Mouse (Mus musculus) midbrain, embryonic 11.5 days (tissue): ENCODE results near the gene Hist1h2bq. TPM values are rescaled to one million over a fixed set of nuclear protein-coding genes. Genes with fewer than 3 reads are reported as not detected.

ENCODE experiments used
- microRNA-seq: library from miRNA; unstranded; fragments of <30 nt; microRNA quantifications from one replicate; pipeline ENCODE4, GENCODE M21; 2017
- polyA plus RNA-seq: library from polyadenylated mRNA; unstranded; fragments of >200 nt; fragmentation: Nextera tagmentation; extraction: Ambion mirVana; gene quantifications from 2 replicates; pipeline ENCODE4 v1.2.1, GENCODE M21; 2014

Hist1h2bq gene
- polyA plus RNA-seq, 1 experiment from 2014 or later: 23.3 TPM

Small RNAs within 50 kb of the gene (microRNA-seq; reads per million reads assigned to microRNA genes)
- gene Gm19658 (not detected), gene Gm44346 (not detected), gene Gm44466 (not detected)

Other genes with a start within 250 kb of the Hist1h2bq start
- gene Olfr1364, start 228.4 kb downstream of the Hist1h2bq start, polyA plus RNA-seq: not detected in 2 replicates
- not detected in 2 replicates for gene Olfr1362, start 196.2 kb downstream of the Hist1h2bq start, polyA plus RNA-seq
- not detected in 2 replicates for gene Olfr11, start 167.7 kb downstream of the Hist1h2bq start, polyA plus RNA-seq
- gene Olfr1361, start 146.8 kb downstream of the Hist1h2bq start, polyA plus RNA-seq: not detected in 2 replicates
- not detected in 2 replicates for gene Olfr1360, start 132.8 kb downstream of the Hist1h2bq start, polyA plus RNA-seq
- gene Olfr1359, start 112.1 kb downstream of the Hist1h2bq start, polyA plus RNA-seq: not detected in 2 replicates
- gene Hist1h2bl, start 94.1 kb downstream of the Hist1h2bq start, polyA plus RNA-seq: 0.85 and 2.7 TPM in 2 replicates
- gene Hist1h2ai, start 93.8 kb downstream of the Hist1h2bq start, polyA plus RNA-seq: 19.8 and 20.9 TPM in 2 replicates
- 11.6 and 12.9 TPM in 2 replicates for gene Hist1h3h, start 92.5 kb downstream of the Hist1h2bq start, polyA plus RNA-seq
- gene Hist1h2bm, start 88.2 kb downstream of the Hist1h2bq start, polyA plus RNA-seq: 4.2 and 5.7 TPM in 2 replicates
- gene Hist1h4j, start 75.1 kb downstream of the Hist1h2bq start, polyA plus RNA-seq: 1.0 and 2.2 TPM in 2 replicates
- 2.4 and 6.0 TPM in 2 replicates for gene Hist1h4k, start 59.7 kb downstream of the Hist1h2bq start, polyA plus RNA-seq
- gene Hist1h2ak, start 56.4 kb downstream of the Hist1h2bq start, polyA plus RNA-seq: 6.2 and 10.7 TPM in 2 replicates
- gene Hist1h2bn, start 56.1 kb downstream of the Hist1h2bq start, polyA plus RNA-seq: 2.2 TPM in 1 of 2 replicates, not detected in the other
- gene Hist1h1b, start 29.6 kb downstream of the Hist1h2bq start, polyA plus RNA-seq: 20.0 and 24.8 TPM in 2 replicates
- 289 and 304 TPM in 2 replicates for gene Hist1h3i, start 26.8 kb downstream of the Hist1h2bq start, polyA plus RNA-seq
- 2.6 and 7.4 TPM in 2 replicates for gene Hist1h2an, start 23.0 kb downstream of the Hist1h2bq start, polyA plus RNA-seq
- 2.5 TPM in 2 replicates for gene Hist1h2bp, start 22.7 kb downstream of the Hist1h2bq start, polyA plus RNA-seq
- 1.7 TPM in 1 of 2 replicates, not detected in the other for gene Hist1h2ao, start 268 bp upstream of the Hist1h2bq start, polyA plus RNA-seq
- not detected in 2 replicates for gene Hist1h4m, start 1.5 kb upstream of the Hist1h2bq start, polyA plus RNA-seq
- gene Hist1h4n, start 22.0 kb upstream of the Hist1h2bq start, polyA plus RNA-seq: 10.3 and 12.0 TPM in 2 replicates
- gene Hist1h2ap, start 23.3 kb upstream of the Hist1h2bq start, polyA plus RNA-seq: 5,628 and 6,009 TPM in 2 replicates
- 17.8 and 23.1 TPM in 2 replicates for gene Hist1h2br, start 23.5 kb upstream of the Hist1h2bq start, polyA plus RNA-seq
- 26.7 and 27.9 TPM in 2 replicates for gene Zfp184, start 134.9 kb upstream of the Hist1h2bq start, polyA plus RNA-seq
- not detected in 2 replicates for gene Pom121l2, start 171.0 kb upstream of the Hist1h2bq start, polyA plus RNA-seq
- gene Prss16, start 199.5 kb upstream of the Hist1h2bq start, polyA plus RNA-seq: 0.10 and 0.37 TPM in 2 replicates
- gene Hist1h2ah, start 225.4 kb upstream of the Hist1h2bq start, polyA plus RNA-seq: 6.3 and 6.8 TPM in 2 replicates
- 9.9 and 11.3 TPM in 2 replicates for gene Hist1h2bk, start 225.7 kb upstream of the Hist1h2bq start, polyA plus RNA-seq
- 43.8 and 43.9 TPM in 2 replicates for gene Hist1h4i, start 231.2 kb upstream of the Hist1h2bq start, polyA plus RNA-seq
- gene Hist1h2ag, start 232.7 kb upstream of the Hist1h2bq start, polyA plus RNA-seq: 46.4 and 70.6 TPM in 2 replicates
- 9.9 and 12.6 TPM in 2 replicates for gene Hist1h2bj, start 233.0 kb upstream of the Hist1h2bq start, polyA plus RNA-seq